Mouse (Mus musculus): ENCODE data around the gene Rasal1.

Rasal1 gene

DNA sequence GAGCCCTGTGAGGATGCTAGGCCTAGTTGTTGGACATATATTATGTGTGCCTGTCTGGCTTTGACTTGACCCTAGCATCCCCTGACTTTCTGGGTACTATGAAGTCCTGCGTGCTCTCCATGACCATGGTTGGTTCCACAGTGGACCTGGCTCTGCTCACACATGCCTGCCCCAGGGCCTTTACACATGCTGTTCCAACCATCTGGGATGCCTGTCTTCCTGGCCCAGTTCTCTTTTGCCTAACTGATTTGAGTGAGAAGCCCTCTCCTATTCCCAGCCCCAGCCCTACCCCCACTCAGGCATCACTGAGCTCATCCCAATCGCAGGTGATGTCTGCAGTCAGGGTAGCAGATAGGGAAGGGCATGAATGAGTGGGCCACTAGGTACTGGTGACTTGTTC, 5.3 kb downstream of the Rasal1 start:
- no peak for DNase-seq (ENCODE audit: low read depth, low spot score)

- DNase-seq (ENCODE audit: low read depth, low spot score) = no peak
Measured at GRCm38 (mm10) chr5:120656281-120656751, 7.7 kb downstream of the Rasal1 start.

- peak; percentile 52 for DNase-seq (ENCODE audit: low read depth, low spot score)
Measured at GRCm38 (mm10) chr5:120660816-120661215, 12.2 kb downstream of the Rasal1 start.

DNA sequence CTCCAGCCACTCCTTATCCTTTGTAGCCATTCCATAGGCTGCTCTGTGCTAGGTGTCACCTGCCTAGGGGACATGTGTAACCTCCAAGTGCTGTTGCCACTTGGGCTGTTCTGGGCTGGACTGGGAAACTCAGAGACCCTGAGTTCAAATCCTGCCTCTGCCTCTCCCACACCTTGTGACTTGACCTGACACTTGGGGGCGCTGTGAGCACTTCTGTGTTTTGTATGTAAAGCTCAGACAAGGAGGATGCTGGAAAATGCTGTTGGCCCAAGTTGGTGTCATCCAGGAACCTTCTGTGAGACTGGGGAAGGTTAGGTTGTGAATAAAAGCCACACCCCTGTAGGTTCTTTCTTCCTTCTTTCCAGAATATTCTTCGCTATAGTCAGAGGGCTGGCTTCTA, 16.3 kb downstream of the Rasal1 start:
- DNase-seq (ENCODE audit: low read depth, low spot score) = no peak

DNA sequence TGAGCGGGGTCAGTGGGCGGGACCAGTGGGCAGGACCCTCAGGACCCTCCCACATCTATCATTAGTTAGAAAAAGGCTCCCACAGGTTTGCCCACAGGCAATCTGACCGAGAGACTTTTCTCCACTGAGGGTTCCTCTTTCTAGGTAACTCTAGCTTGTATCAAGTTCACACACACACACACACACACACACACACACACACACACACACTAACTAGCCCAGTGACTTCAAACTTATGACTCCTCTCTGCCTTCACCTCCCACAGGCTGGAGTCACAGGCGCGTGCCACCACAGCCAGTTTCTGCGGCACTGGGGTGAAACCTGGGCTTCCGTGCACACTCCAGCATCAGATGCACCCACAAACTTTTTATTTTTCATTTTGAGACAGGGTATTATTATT, 20.1 kb downstream of the Rasal1 start:
- DNase-seq (ENCODE audit: low read depth, low spot score) = no peak

- DNase-seq (ENCODE audit: low read depth, low spot score) = no peak
Measured at GRCm38 (mm10) chr5:120670132-120670531, 21.5 kb downstream of the Rasal1 start.

- no peak for DNase-seq (ENCODE audit: low read depth, low spot score)
Measured at GRCm38 (mm10) chr5:120671865-120672264, 23.3 kb downstream of the Rasal1 start.

- DNase-seq (ENCODE audit: low read depth, low spot score) = peak; percentile 89
Measured at GRCm38 (mm10) chr5:120673626-120674025, 25.0 kb downstream of the Rasal1 start.

GRCm38 (mm10) chr5:120674229-120675145, 25.9 kb downstream of the Rasal1 start:
- peak; percentile 98 for DNase-seq (ENCODE audit: low read depth, low spot score)

DNA sequence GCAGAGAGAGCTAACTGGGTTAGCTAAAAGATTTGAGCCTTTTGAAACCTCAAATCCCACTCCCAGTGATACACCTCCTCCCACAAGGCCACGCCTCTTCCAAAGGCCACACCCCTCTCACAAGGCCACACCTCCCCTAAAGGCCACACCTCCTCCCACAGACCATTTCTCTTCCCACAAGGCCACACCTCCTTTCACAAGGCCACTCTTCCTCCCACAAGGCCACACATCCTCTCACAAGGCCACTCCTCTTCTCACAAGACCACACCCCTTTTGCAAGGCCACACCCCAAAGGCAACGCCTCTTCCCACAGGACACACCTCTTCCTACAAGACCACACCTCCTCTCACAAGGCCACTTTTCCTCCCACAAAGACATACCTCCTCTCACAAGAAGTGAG, 28.9 kb downstream of the Rasal1 start:
- peak; percentile 98 for DNase-seq (ENCODE audit: low read depth, low spot score)

GRCm38 (mm10) chr5:120679676-120680555, 31.3 kb downstream of the Rasal1 start:
- peak; percentile 98 for DNase-seq (ENCODE audit: low read depth, low spot score)

GRCm38 (mm10) chr5:120680918-120681317, 32.3 kb downstream of the Rasal1 start:
- DNase-seq (ENCODE audit: low read depth, low spot score) = no peak

DNA sequence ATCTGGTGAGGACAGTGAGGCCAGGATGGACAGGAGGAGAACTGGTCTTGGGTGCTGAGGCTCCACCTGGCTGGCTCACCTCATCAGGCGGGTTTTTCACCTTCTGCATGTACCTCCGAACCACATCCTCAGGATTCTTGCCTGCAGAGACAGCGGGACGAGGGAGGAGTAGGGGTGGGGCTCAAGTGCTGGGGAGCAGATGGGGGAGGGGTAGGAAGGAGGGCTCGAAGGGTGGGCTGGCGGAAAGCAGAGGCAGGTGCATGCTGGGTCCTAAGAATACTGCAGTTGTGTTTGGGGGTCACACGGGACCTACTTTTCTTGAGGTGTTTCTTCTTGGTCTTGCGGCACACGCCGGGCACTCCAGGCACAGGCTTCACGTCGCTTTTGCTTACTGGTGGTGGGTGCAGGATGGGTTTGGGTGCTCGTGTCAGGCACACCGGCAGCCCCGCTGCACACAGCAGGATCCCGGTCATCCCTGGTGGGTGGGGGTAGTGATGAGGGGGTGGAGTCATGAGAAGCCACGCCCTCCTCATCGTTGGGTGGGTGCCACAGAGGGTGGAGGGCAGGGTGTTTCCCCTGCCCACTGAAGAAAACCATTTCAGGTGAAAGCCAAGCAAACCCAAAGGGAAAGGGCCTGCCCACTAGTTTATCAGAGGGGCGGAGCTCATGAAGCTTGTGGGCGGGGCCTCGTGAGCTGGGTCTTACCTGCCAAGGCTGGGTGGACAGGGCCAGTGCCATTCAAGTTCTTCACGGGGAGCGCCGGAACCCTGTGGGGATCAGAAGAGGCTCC, 34.6 kb downstream of the Rasal1 start:
- DNase-seq (ENCODE audit: low read depth, low spot score) = peak; percentile 73

DNA sequence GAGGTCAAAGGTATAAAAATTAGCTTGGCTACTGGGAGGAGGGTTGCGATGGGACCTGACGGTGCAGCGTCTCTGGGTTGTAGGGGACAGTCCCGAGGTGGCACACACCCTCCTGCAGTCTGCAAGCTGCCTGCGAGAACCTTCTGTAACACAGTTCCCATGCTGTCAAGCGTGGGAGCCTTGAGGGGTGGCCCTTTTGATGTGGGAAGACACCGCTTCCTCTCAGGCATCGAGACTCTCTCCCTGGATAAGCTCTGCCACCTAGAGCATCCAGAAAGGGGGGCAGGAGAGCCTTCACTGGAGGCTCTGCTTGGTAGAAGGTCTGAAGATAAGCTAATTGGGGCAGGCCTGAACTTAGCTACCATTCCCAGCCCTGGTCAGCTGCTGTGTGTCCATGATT, 37.1 kb downstream of the Rasal1 start:
- DNase-seq (ENCODE audit: low read depth, low spot score) = no peak

- DNase-seq (ENCODE audit: low read depth, low spot score) = peak; percentile 38
Measured at GRCm38 (mm10) chr5:120686749-120687483, 38.3 kb downstream of the Rasal1 start.

GRCm38 (mm10) chr5:120687484-120687851, 38.9 kb downstream of the Rasal1 start:
- no peak for DNase-seq (ENCODE audit: low read depth, low spot score)

GRCm38 (mm10) chr5:120687897-120688296, 39.3 kb downstream of the Rasal1 start:
- no peak for DNase-seq (ENCODE audit: low read depth, low spot score)

- DNase-seq (ENCODE audit: low read depth, low spot score) = peak; percentile 64
Measured at GRCm38 (mm10) chr5:120688434-120688833, 39.8 kb downstream of the Rasal1 start.

GRCm38 (mm10) chr5:120690417-120690816, 41.8 kb downstream of the Rasal1 start:
- no peak for DNase-seq (ENCODE audit: low read depth, low spot score)

- DNase-seq (ENCODE audit: low read depth, low spot score) = peak; percentile 61
Measured at GRCm38 (mm10) chr5:120692034-120692433, 43.4 kb downstream of the Rasal1 start.
